17 mouse cellular contexts compared by ENCODE assay signal in genomic region chr5:73232267-73232666, GRCm38 (mm10). TPM values are rescaled to one million over a fixed set of nuclear protein-coding genes. Genes with fewer than 3 reads are reported as not detected.
DNase-seq lines count a peak whose midpoint lies in the region; ATAC-seq lines count a peak whose summit lies in the region.
"Had no signal": no experiment of that assay in that cellular context is flagged by ENCODE, and none has a peak within 500 bp of the region (broad histone marks: within the 10 kb centered on the region; RNA-seq: fewer than 3 reads in every experiment).

No protein-coding gene starts in this region.

- H3K36me3 ChIP-seq in heart, embryonic 10.5 days: no peaks in the 10 kb centered on the region
- 0 out of 2 replicates have a peak, but pooled peaks cover 2% of the 10 kb centered on the region for H3K36me3 ChIP-seq in hindbrain, embryonic 10.5 days
- no peaks in the 10 kb centered on the region for H3K36me3 ChIP-seq in hindbrain, embryonic 12.5 days
- no peaks in the 10 kb centered on the region for H3K36me3 ChIP-seq in limb, embryonic 12.5 days
- H3K36me3 ChIP-seq: embryonic facial prominence, embryonic 13.5 days; stomach, embryonic 15.5 days had no signal

- no peaks in the 10 kb centered on the region for H3K9me3 ChIP-seq in heart, embryonic 10.5 days
- no peaks in the 10 kb centered on the region for H3K9me3 ChIP-seq in hindbrain, embryonic 10.5 days
- no peaks in the 10 kb centered on the region for H3K9me3 ChIP-seq in hindbrain, embryonic 12.5 days (replicated peaks)
- no peaks in the 10 kb centered on the region for H3K9me3 ChIP-seq in limb, embryonic 12.5 days
- H3K9me3 ChIP-seq: embryonic facial prominence, embryonic 13.5 days; stomach, embryonic 15.5 days had no signal

- H3K27ac ChIP-seq in heart, embryonic 10.5 days: peak overlapping the region; percentile 80
- H3K27ac ChIP-seq in hindbrain, embryonic 10.5 days: 0 out of 2 replicates have a peak overlapping the region, but pooled peaks have one; percentile 19
- no peak overlapping the region; the same call in 1 of the 2 replicates for H3K27ac ChIP-seq in hindbrain, embryonic 12.5 days
- peak overlapping the region; percentile 19; the same call in 1 of the 2 replicates for H3K27ac ChIP-seq in brown adipose tissue, adult 24 weeks (replicated peaks; ENCODE audit: low read depth, low read length)
- H3K27ac ChIP-seq in limb, embryonic 12.5 days: no peak overlapping the region
- H3K27ac ChIP-seq: embryonic facial prominence, embryonic 13.5 days; liver, embryonic 14.5 days; stomach, embryonic 15.5 days had no signal

- intact Hi-C loops in heart, postnatal 14 days (cut with DNase I): no loop called here
- intact Hi-C loops in left cerebral cortex, postnatal 10 days (cut with DNase I): no loop called here

- H3K9ac ChIP-seq in hindbrain, embryonic 12.5 days: no peak overlapping the region
- H3K9ac ChIP-seq in limb, embryonic 12.5 days (replicated peaks): no peak overlapping the region
- H3K9ac ChIP-seq: embryonic facial prominence, embryonic 13.5 days; liver, embryonic 14.5 days; stomach, embryonic 15.5 days had no signal

- DNase-seq in heart, embryonic 10.5 days (ENCODE audit: low spot score): no peak
- no peak for DNase-seq in heart, postnatal 14 days
- no peak for DNase-seq in hindbrain, embryonic 10.5 days (ENCODE audit: low spot score)
- no peak for DNase-seq in left cerebral cortex, postnatal 10 days (ENCODE audit: extremely low spot score in 1 of 2, low spot score in 2 of 2)
- DNase-seq: adrenal gland, postnatal 25 days; B cell, adult 2 months; cerebellum, adult 9-10 months; gastrocnemius, postnatal 10 days; right cerebral cortex, postnatal 14 days had no signal

- no peaks in the 10 kb centered on the region for H3K27me3 ChIP-seq in heart, embryonic 10.5 days (ENCODE audit: insufficient read depth, poor library complexity, severe bottlenecking)
- no peaks in the 10 kb centered on the region for H3K27me3 ChIP-seq in hindbrain, embryonic 10.5 days (ENCODE audit: insufficient read depth, poor library complexity, severe bottlenecking)
- no peaks in the 10 kb centered on the region for H3K27me3 ChIP-seq in hindbrain, embryonic 12.5 days
- H3K27me3 ChIP-seq in limb, embryonic 12.5 days: no peaks in the 10 kb centered on the region
- H3K27me3 ChIP-seq: embryonic facial prominence, embryonic 13.5 days; stomach, embryonic 15.5 days had no signal

- no peak overlapping the region for H3K4me2 ChIP-seq in hindbrain, embryonic 12.5 days (replicated peaks)
- peak overlapping the region; percentile 26 for H3K4me2 ChIP-seq in limb, embryonic 12.5 days
- H3K4me2 ChIP-seq: embryonic facial prominence, embryonic 13.5 days; stomach, embryonic 15.5 days had no signal

- H3K4me1 ChIP-seq in heart, embryonic 10.5 days: peaks cover 87% of the 10 kb centered on the region
- H3K4me1 ChIP-seq in hindbrain, embryonic 10.5 days (replicated peaks): peaks cover 79% of the 10 kb centered on the region
- H3K4me1 ChIP-seq in hindbrain, embryonic 12.5 days: peaks cover 46% of the 10 kb centered on the region
- peaks cover 44% of the 10 kb centered on the region for H3K4me1 ChIP-seq in brown adipose tissue, adult 24 weeks (ENCODE audit: control insufficient read depth, insufficient read depth, insufficient read length, low read length)
- H3K4me1 ChIP-seq in limb, embryonic 12.5 days (replicated peaks): peaks cover 43% of the 10 kb centered on the region

- H3K4me3 ChIP-seq in heart, embryonic 10.5 days: peak overlapping the region; percentile 43
- no peak overlapping the region for H3K4me3 ChIP-seq in hindbrain, embryonic 10.5 days
- H3K4me3 ChIP-seq in hindbrain, embryonic 12.5 days: no peak overlapping the region
- H3K4me3 ChIP-seq in brown adipose tissue, adult 24 weeks (ENCODE audit: insufficient read depth, low read depth, low read length): no peak overlapping the region
- H3K4me3 ChIP-seq in limb, embryonic 12.5 days (replicated peaks): no peak overlapping the region
- H3K4me3 ChIP-seq: embryonic facial prominence, embryonic 13.5 days; stomach, embryonic 15.5 days had no signal

- no peak for ATAC-seq in hindbrain, embryonic 12.5 days (ENCODE audit: low FRiP score)
- ATAC-seq in limb, embryonic 12.5 days (ENCODE audit: insufficient number of reproducible peaks, insufficient read depth, low FRiP score, low TSS enrichment, low read depth): no peak
- ATAC-seq: activated CD4-positive, CD25-positive, alpha-beta regulatory T cell, adult 4 months; midbrain, embryonic 16.5 days had no signal

- 18% methylated on average over 9 of the region's 9 CpGs for WGBS in heart, embryonic 10.5 days
- 25% methylated on average over 9 of the region's 9 CpGs for WGBS in hindbrain, embryonic 10.5 days
- 22% methylated on average over 9 of the region's 9 CpGs for WGBS in hindbrain, embryonic 12.5 days
- 19% methylated on average over 9 of the region's 9 CpGs for WGBS in limb, embryonic 12.5 days

RNA-seq across cellular contexts. Expression of gene Fryl, which starts 24.2 kb away (rescaled TPM):
- 27.7 and 32.6 TPM in 2 replicates for polyA plus RNA-seq in heart, embryonic 10.5 days (2016; fragmentation: Nextera tagmentation; extraction: Ambion mirVana)
- 10 to 100 TPM; 45.9 to 50.9 TPM for total RNA-seq in heart, postnatal 14 days (2021)
- polyA plus RNA-seq in hindbrain, embryonic 10.5 days (2016; fragmentation: Nextera tagmentation; extraction: Ambion mirVana): 29.4 and 30.7 TPM in 2 replicates
- 47.4 and 47.9 TPM in 2 replicates for polyA plus RNA-seq in hindbrain, embryonic 12.5 days (2016; fragmentation: Nextera tagmentation; extraction: Ambion mirVana)
- 9.4 and 25.3 TPM in 2 replicates for polyA plus RNA-seq in brown adipose tissue, adult 24 weeks (2012; ENCODE audit: insufficient read depth, insufficient read length, missing spikeins)
- 21.2 and 23.3 TPM in 2 replicates for polyA plus RNA-seq in limb, embryonic 12.5 days (2016; fragmentation: Nextera tagmentation; extraction: Ambion mirVana)
- total RNA-seq in left cerebral cortex, postnatal 10 days (2021): 10 to 100 TPM; 52.1 to 54.5 TPM

Comparison
In these comparisons a context has a peak if more than half of its experiments do, and no peak if none do; other contexts are left out.
1. H3K27ac ChIP-seq: peak in heart, embryonic 10.5 days (single experiment), hindbrain, embryonic 10.5 days (single experiment) and brown adipose tissue, adult 24 weeks (single experiment); none in hindbrain, embryonic 12.5 days (single experiment) and limb, embryonic 12.5 days (single experiment).